Mouse (Mus musculus): ENCODE data around the gene Iqca.

Gene Iqca

GRCm38 (mm10) chr1:90153099-90153744 lies at the start of gene Iqca:
Iqca (minus strand) TSS chr1:90153401.
- peak; percentile 78 for DNase-seq (ENCODE audit: low spot score)

- peak; percentile 76 for DNase-seq (ENCODE audit: low spot score)
These were observed 49.2 kb upstream of the Iqca start for GRCm38 (mm10) chr1:90202207-90202978.

- DNase-seq (ENCODE audit: low spot score), result no peak
These were observed 48.5 kb upstream of the Iqca start for GRCm38 (mm10) chr1:90201655-90202054.

GRCm38 (mm10) chr1:90201246-90201645 lies 48.0 kb upstream of the Iqca start:
- DNase-seq (ENCODE audit: low spot score), result no peak

- no peak for DNase-seq (ENCODE audit: low spot score)
These were observed 35.8 kb upstream of the Iqca start for GRCm38 (mm10) chr1:90189046-90189445.

GRCm38 (mm10) chr1:90186874-90187273 lies 33.7 kb upstream of the Iqca start:
- DNase-seq (ENCODE audit: low spot score), result no peak

- DNase-seq (ENCODE audit: low spot score), result peak; percentile 50
These were observed 33.0 kb upstream of the Iqca start for GRCm38 (mm10) chr1:90186173-90186572.

GRCm38 (mm10) chr1:90183602-90184001 lies 30.4 kb upstream of the Iqca start:
- peak; percentile 38 for DNase-seq (ENCODE audit: low spot score)

GRCm38 (mm10) chr1:90182521-90182920 lies 29.3 kb upstream of the Iqca start:
- DNase-seq (ENCODE audit: low spot score), result no peak

- no peak for DNase-seq (ENCODE audit: low spot score)
These were observed 27.9 kb upstream of the Iqca start for GRCm38 (mm10) chr1:90180966-90181699.

GRCm38 (mm10) chr1:90180479-90180878 lies 27.3 kb upstream of the Iqca start:
- DNase-seq (ENCODE audit: low spot score), result no peak

- peak; percentile 5 for DNase-seq (ENCODE audit: low spot score)
These were observed 24.8 kb upstream of the Iqca start for GRCm38 (mm10) chr1:90177978-90178377.

GRCm38 (mm10) chr1:90177565-90177964 lies 24.4 kb upstream of the Iqca start:
- DNase-seq (ENCODE audit: low spot score), result no peak

- DNase-seq (ENCODE audit: low spot score), result no peak
These were observed 23.0 kb upstream of the Iqca start for GRCm38 (mm10) chr1:90176223-90176622.

GRCm38 (mm10) chr1:90174338-90174737 lies 21.1 kb upstream of the Iqca start:
- no peak for DNase-seq (ENCODE audit: low spot score)

GRCm38 (mm10) chr1:90164319-90164718 lies 11.1 kb upstream of the Iqca start:
- DNase-seq (ENCODE audit: low spot score), result no peak

- DNase-seq (ENCODE audit: low spot score), result no peak
These were observed 10.0 kb upstream of the Iqca start for GRCm38 (mm10) chr1:90163161-90163560.

- no peak for DNase-seq (ENCODE audit: low spot score)
These were observed 9.2 kb upstream of the Iqca start for GRCm38 (mm10) chr1:90162379-90162857.

- no peak for DNase-seq (ENCODE audit: low spot score)
These were observed 8.4 kb upstream of the Iqca start for GRCm38 (mm10) chr1:90161623-90162022.

GRCm38 (mm10) chr1:90159927-90160326 lies 6.7 kb upstream of the Iqca start:
- DNase-seq (ENCODE audit: low spot score), result no peak

- no peak for DNase-seq (ENCODE audit: low spot score)
These were observed 3.4 kb upstream of the Iqca start for GRCm38 (mm10) chr1:90156589-90156988.

- no peak for DNase-seq (ENCODE audit: low spot score)
These were observed 586 bp upstream of the Iqca start for GRCm38 (mm10) chr1:90153787-90154186.

GRCm38 (mm10) chr1:90139729-90140128 lies 13.5 kb downstream of the Iqca start:
- DNase-seq (ENCODE audit: low spot score), result peak; percentile 17
